Mouse (Mus musculus) lung, embryonic 14.5 days (tissue): Measurements from ENCODE around the gene Dnajb3. TPM values are rescaled to one million over a fixed set of nuclear protein-coding genes. Genes with fewer than 3 reads are reported as not detected.

Experiments
- ATAC-seq: fragments of 200-750 bp; cut with Nextera tagmentation; 2 replicates; pipeline ENCODE4 v1.8.0; 2017; ENCODE audit warnings: mild to moderate bottlenecking, moderate TSS enrichment, moderate library complexity; ENCODE audit not compliant: insufficient read depth
- DNase-seq: peaks from one replicate; pipeline ENCODE4 v3.0.0-alpha.2; 2015
- H3K27ac ChIP-seq: fragments of 300-500 bp; sonication (generic); 2 replicates; pipeline ENCODE4 v1.5.1; 2014; ENCODE audit warnings: low read depth, mild to moderate bottlenecking, moderate library complexity
- H3K27me3 ChIP-seq: fragments of 300-500 bp; sonication (generic); 2 replicates; pipeline ENCODE4 v1.6.1; 2014; ENCODE audit warnings: low read length, control low read depth; ENCODE audit not compliant: insufficient read depth
- H3K36me3 ChIP-seq: fragments of 300-500 bp; sonication (generic); 2 replicates; pipeline ENCODE4 v1.6.1; 2014; ENCODE audit warnings: control low read depth; ENCODE audit not compliant: insufficient read depth
- H3K4me1 ChIP-seq: fragments of 300-500 bp; sonication (generic); 2 replicates; pipeline ENCODE4 v1.6.1; 2014; ENCODE audit warnings: antibody characterized with exemption, control low read depth; ENCODE audit not compliant: insufficient read depth
- H3K4me2 ChIP-seq: fragments of 300-500 bp; sonication (generic); 2 replicates; pipeline ENCODE4 v1.6.1; 2014; ENCODE audit warnings: mild to moderate bottlenecking
- H3K4me3 ChIP-seq: fragments of 300-500 bp; sonication (generic); 2 replicates; pipeline ENCODE4 v1.5.1; 2014; ENCODE audit warnings: low read depth, low read length
- H3K9ac ChIP-seq: fragments of 300-500 bp; sonication (generic); 2 replicates; pipeline ENCODE4 v1.6.1; 2014
- H3K9me3 ChIP-seq: fragments of 300-500 bp; sonication (generic); 2 replicates; pipeline ENCODE4 v1.6.1; 2016; ENCODE audit warnings: low read depth, low read length, control low read depth
- CTCF ChIP-seq: IDR thresholded peaks from 2 replicates; pipeline ENCODE4 v1.5.1; 2016; ENCODE audit warnings: antibody characterized with exemption, low read depth
- WGBS: fragments of 180-500 bp; shearing (Covaris S2); extraction: QIAGEN DNeasy Blood & Tissue Kit; methylation state at CpG from one replicate; pipeline ENCODE4 v1.1.7; 2014; 5-methylcytosine and 5-hydroxymethylcytosine counted together
- polyA plus RNA-seq: library from polyadenylated mRNA; unstranded; fragments of >200 nt; fragmentation: Nextera tagmentation; extraction: Ambion mirVana; gene quantifications from 2 replicates; pipeline ENCODE4 v1.2.1, GENCODE M21; 2014

Dnajb3 gene
- polyA plus RNA-seq, 1 experiment from 2014 or later, result 8.2 TPM

DNA sequence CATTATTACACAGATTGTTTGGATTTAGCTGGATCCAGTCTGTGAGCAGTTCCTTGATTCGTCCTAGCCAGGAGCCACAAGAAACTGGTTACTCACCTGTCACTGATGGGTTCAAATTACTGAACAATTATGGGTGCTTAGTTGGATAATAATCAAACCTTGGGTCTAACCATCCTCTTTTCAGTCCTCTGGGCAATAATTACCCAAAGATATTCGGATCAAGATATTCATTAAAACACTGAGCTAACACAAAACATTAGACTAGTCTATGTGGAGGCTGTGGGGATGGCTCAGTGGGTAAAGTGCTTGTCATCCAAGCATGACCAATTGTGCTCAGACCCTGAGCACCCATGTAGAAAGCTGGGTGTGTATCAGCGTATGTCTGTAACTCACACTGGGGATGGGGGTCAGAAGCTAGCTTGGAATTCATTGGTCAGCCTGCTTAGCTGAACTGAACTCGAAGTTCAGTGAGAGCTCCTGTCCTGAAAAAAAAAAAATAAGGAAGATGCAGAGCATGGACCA, 30.4 kb upstream of the Dnajb3 start:
- H3K4me2 ChIP-seq, result no peak overlapping the region
- H3K4me1 ChIP-seq, result no peaks in the 10 kb centered on the region
- no peak for ATAC-seq
- WGBS, result 59% methylated on average over 4 of the region's 4 CpGs
- no peak for DNase-seq
- H3K4me3 ChIP-seq, result no peak overlapping the region
- no peak for TF ChIP-seq CTCF
- no peak overlapping the region for H3K9ac ChIP-seq
- H3K36me3 ChIP-seq, result no peaks in the 10 kb centered on the region
- H3K27ac ChIP-seq, result no peak overlapping the region
- peaks cover 84% of the 10 kb centered on the region for H3K9me3 ChIP-seq
- no peaks in the 10 kb centered on the region for H3K27me3 ChIP-seq

DNA sequence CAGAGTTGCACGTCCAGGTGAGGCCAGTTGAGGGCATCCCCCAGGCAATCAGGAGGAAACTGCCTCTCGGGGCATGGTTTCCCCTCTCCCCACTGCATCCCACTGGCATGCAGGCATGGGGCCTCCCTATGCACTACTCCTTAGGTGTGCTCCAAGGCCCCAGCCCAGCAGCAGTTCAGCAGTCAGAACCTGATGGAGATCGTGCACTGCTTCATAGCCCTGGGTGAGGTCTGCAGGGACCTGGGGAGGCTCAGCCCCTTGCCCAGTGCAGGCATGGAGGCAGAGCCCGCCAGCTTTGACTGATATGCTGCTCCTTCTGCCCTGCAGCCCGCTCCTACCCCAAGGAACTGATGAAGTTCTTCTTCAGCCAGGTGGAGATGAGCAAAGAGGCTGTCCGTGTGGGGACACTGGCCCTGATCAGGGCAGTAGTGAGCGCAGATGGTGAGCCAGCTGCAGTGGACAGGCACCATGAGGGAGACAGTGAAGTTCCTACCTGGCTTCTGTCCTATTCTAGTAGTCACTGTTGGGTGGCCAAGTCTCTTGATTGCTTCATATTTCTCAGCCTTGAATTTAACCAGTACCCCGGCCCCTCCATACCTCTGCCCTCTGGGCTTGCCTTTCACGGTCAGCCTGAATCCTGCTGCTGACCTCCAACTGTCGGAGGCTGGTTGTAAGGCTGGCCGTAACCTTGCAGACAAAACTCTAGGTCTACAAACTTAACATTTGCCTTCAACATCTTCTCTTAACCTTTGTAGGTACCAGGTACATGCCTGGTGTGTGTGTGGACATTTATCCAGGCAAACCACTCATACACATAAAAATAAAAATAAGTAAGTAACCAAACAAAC, 29.7 kb upstream of the Dnajb3 start:
- Histone ChIP-seq H3K4me2 (no peak overlapping the region), H3K27ac (no peak overlapping the region), H3K27me3 (no peaks in the 10 kb centered on the region), H3K36me3 (no peaks in the 10 kb centered on the region), H3K9me3 (peaks cover 84% of the 10 kb centered on the region), H3K9ac (no peak overlapping the region), H3K4me3 (no peak overlapping the region), H3K4me1 (no peaks in the 10 kb centered on the region)
- TF ChIP-seq CTCF, result no peak
- no peak for DNase-seq
- 0 out of 2 replicates have a peak, but pooled peaks have one; percentile 3 for ATAC-seq
- WGBS, result 61% methylated on average over 11 of the region's 11 CpGs

DNA sequence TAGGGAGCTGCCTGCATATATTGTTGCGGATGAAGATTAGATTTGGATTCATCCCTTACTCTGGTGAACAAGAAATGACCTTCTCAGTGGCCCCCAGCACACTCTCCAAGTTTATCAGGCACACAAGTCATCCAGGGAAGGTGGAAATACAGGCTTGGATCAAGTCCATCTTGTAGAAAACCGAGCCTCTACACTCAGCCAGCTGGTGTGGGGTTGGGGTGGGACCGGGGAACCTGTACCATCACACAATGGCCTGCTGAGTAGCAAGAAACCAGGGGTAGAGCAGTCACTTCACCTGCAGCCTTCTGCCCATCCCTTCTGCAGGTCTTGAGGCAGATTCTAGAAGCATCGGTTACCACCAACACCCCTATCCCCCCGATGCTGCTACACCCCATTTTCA, 29.1 kb upstream of the Dnajb3 start:
- no peak for ATAC-seq
- 42% methylated on average over 5 of the region's 5 CpGs for WGBS
- Histone ChIP-seq H3K4me2 (no peak overlapping the region), H3K4me3 (no peak overlapping the region), H3K9ac (no peak overlapping the region), H3K9me3 (peaks cover 84% of the 10 kb centered on the region), H3K4me1 (no peaks in the 10 kb centered on the region), H3K36me3 (no peaks in the 10 kb centered on the region), H3K27me3 (no peaks in the 10 kb centered on the region), H3K27ac (no peak overlapping the region)
- DNase-seq, result no peak
- TF ChIP-seq CTCF, result no peak

DNA sequence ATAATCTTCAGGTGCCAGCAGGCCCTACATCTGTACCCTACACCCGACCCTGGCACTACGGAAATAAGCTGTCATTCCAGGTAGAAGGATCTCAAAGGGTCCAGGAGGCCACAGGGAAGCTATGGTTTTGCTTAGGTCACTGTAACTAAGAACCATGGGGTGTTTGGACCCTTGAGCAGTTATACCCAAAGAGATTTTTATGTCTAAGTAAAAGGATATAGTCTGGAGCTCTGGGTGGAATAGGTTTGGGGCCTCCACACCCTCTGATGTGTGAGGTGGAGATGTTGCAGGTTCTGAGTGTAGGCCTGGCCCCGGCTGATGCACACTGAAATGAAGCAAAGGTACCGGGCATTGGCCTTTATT, 28.6 kb upstream of the Dnajb3 start:
- no peak for DNase-seq
- no peak for TF ChIP-seq CTCF
- Histone ChIP-seq H3K9ac (no peak overlapping the region), H3K36me3 (no peaks in the 10 kb centered on the region), H3K4me2 (no peak overlapping the region), H3K4me3 (no peak overlapping the region), H3K9me3 (peaks cover 84% of the 10 kb centered on the region), H3K27ac (no peak overlapping the region), H3K4me1 (no peaks in the 10 kb centered on the region), H3K27me3 (no peaks in the 10 kb centered on the region)
- WGBS, result 57% methylated on average over 4 of the region's 4 CpGs
- ATAC-seq, result no peak

DNA sequence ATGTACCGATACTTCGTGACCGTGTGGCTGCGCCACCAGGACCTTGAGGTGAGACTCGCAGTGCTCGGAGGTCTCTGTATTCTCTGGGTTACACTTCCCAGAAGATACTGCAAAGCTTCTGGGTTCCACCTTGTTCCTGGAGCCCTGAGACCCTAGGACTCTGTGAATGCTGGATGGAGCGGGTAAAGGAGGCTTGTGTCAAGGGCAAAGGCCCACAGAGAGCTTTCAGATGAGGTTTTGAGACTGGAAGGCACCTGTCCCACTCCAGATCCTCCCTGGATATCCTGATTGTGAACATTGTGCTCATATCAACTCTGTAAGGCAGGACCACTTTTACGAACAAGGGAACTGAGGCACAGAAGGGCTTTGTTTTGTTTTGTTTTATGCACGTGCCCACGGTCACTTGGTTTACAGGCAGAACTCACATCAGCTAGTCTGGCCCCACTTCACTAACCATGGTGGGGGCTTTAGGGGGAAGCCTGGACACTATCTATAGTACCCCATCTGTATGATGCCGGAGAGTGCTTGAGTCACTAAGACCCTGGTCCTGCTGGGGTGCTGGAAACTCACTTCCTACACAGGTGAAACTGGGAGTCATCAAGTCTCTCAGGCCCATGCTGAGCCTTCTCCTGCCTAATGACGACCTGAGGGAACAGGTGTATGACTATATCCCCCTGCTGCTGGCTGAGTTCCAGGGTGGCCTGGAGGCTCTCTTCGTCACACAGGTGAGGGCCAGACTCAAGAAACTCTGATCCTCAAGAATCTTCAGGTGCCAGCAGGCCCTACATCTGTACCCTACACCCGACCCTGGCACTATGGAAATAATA, 28.1 kb upstream of the Dnajb3 start:
- ATAC-seq, result no peak
- Histone ChIP-seq H3K27ac (no peak overlapping the region), H3K9ac (no peak overlapping the region), H3K36me3 (no peaks in the 10 kb centered on the region), H3K4me2 (no peak overlapping the region), H3K27me3 (no peaks in the 10 kb centered on the region), H3K9me3 (peaks cover 82% of the 10 kb centered on the region), H3K4me3 (no peak overlapping the region), H3K4me1 (no peaks in the 10 kb centered on the region)
- 67% methylated on average over 14 of the region's 14 CpGs for WGBS
- DNase-seq, result no peak
- TF ChIP-seq CTCF, result no peak

DNA sequence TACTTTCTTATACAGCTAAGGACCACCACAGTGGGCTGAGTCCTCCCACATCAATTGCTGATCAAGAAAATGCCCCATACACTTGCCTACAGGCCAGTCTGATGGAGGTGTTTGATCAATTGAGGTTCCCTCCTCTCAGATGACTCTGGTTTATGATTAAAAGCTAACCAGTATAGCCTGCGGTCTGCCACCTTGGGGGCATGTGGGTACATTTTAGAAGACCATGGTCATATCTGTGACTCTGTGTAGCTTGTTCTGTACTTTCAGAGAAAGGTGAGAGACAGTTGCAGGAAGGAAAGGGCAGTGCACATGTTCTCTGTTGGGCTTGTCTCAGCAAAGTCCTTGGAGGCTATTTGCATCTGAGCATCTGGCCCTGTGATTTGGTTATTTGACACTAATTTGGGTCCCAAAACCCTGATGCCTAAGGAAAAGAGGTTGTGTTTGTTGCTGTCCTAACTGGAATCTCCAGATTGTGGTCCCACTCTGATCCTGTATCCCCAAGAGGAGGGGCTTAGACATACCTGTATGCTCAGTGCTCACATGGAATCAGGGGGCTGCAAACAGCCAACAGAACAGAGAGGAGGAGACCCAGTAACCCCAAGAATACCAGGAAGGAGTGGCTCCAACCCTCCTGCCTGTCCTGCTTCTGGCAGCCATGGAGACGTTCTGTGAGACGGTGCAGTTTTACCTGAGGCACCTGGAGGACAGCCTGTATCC, 27.2 kb upstream of the Dnajb3 start:
- DNase-seq (no peak), ATAC-seq (no peak)
- Histone ChIP-seq H3K4me2 (no peak overlapping the region), H3K36me3 (no peaks in the 10 kb centered on the region), H3K9ac (no peak overlapping the region), H3K4me3 (no peak overlapping the region), H3K4me1 (no peaks in the 10 kb centered on the region), H3K27me3 (no peaks in the 10 kb centered on the region), H3K9me3 (peaks cover 84% of the 10 kb centered on the region), H3K27ac (no peak overlapping the region)
- TF ChIP-seq CTCF, result no peak
- 53% methylated on average over 3 of the region's 3 CpGs for WGBS
